Mouse (Mus musculus) yolk sac, embryonic 10.5 days (tissue): ENCODE results near the gene Ramp3.
"Not testable (repeated sequence)": the region's sequence is repeated elsewhere in the genome, so short reads cannot be mapped to it uniquely, and the experiment has no call there.

Experiments used
- DNase-seq: peaks from one replicate; pipeline ENCODE4 v3.0.0-alpha.2; 2017; ENCODE audit warnings: low spot score

Ramp3 gene

DNA sequence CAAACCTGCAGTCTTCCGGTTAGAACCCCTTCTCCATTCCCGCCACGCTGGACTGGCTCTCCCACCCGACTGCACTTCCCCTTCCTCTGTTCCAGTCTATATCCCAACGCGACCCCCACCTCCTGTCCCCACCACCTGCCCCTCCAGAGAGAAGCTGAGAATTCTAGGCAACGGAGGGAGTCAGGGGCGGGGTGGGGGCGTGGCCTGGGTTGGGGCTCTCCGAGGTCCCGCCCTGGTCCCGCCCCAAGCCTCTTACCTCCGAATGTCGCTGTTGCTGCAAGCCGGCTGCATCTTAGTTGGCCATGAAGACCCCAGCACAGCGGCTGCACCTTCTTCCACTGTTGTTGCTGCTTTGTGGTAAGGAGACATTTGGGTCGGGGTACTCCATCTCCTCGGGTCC, at the start of gene Ramp3:
TSS of gene Ramp3 (plus strand) at position 251 of the 400 bp plus-strand sequence.
- DNase-seq: peak; percentile 66

DNA sequence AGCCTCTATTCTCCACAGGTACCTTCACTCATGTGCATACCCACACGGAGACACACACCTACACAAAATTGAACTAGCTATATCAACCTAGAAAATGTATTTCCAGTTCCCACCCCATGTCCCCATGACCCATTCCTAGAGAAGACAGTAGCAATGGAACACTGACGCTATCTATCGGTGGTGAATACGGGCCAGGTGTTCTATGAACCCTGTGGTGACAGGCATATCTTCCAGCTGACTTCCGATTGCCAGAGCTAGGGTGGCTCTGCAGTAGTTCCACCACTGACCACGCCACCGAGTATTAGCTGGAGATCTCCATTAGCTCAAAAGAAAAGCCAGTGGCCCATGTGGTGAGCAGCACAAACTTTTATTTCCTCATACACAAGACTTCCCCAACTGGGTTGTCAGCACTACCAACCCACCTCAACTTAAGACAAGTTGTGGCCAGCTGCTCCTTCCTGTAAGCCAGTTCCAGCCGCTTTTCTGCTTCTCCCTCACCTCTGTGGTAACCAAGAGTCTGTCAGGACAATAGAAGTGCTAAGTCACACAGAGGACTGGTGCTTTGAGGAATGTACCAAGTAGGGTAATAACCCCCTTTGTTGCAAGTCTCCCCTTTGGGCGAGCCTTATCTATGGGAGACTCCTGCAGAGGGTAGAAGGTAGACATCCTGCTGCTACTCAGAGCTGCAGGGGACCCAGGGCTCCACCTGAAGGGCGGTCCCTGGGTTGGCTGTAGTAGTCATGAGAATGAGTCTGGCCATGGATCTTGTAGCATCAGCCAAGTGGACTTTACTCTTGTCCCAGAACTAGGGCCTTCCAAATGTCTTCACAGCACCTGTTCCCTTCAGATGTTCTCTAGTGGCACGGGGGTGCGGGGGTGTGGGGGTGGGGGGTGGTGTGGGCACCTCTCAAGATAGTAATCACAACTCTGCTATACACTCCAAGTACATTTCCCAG, 42.8 kb upstream of the Ramp3 start:
- no peak for DNase-seq

DNA sequence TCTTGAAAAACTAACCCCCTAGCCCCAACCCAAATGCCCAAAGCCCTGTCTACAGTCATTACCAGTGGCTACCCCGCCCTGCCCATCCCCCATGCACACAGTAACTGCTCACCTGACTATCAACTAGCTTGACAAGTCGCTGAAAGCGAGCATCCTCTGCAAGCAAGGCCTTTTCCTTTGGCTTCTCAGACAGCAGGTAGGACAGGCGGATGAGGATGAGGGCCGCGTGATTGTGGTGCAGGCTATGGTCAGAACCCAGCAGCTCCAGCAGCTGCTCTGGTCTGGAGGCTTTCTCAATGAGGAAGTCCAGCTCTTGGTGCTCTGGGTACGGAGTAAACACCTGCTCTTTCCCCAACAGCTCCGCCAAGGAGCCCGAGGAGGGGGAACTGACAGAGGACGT, 34.6 kb upstream of the Ramp3 start:
- no peak for DNase-seq

DNA sequence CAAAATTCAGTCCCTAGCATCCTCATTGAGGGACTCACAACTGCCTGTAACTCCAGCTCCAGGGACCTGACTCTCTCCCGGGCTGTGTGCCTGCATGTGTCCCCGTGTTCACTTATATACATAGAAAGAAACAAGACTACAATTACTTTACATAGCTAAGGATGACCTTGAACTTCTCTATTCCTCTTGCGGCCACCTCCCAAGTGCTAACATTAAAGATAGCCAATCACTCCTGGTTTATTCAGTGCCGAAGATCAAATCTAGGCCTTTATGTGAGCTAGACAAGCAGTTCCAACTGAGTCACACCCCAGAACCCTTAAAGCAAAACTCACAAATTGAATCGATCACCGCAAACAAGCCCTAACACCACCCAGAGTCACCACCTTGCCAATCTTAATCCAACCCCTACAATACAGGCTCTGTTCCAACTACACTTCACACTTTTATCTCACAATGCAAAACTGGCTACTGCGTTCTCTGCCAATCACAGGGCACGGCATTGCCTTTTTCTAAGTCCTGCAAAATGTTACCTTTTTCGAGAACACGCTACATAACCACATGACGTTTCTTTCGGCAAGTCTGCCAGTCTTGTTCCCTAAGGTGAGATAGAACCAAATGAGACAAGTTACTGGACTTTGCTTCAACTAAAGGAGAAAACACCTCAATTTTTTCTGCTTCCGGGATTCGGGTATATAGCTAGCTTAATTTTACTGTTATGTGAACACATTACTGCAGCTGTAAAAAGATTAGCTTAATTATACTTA, 33.5 kb upstream of the Ramp3 start:
- no peak for DNase-seq

DNA sequence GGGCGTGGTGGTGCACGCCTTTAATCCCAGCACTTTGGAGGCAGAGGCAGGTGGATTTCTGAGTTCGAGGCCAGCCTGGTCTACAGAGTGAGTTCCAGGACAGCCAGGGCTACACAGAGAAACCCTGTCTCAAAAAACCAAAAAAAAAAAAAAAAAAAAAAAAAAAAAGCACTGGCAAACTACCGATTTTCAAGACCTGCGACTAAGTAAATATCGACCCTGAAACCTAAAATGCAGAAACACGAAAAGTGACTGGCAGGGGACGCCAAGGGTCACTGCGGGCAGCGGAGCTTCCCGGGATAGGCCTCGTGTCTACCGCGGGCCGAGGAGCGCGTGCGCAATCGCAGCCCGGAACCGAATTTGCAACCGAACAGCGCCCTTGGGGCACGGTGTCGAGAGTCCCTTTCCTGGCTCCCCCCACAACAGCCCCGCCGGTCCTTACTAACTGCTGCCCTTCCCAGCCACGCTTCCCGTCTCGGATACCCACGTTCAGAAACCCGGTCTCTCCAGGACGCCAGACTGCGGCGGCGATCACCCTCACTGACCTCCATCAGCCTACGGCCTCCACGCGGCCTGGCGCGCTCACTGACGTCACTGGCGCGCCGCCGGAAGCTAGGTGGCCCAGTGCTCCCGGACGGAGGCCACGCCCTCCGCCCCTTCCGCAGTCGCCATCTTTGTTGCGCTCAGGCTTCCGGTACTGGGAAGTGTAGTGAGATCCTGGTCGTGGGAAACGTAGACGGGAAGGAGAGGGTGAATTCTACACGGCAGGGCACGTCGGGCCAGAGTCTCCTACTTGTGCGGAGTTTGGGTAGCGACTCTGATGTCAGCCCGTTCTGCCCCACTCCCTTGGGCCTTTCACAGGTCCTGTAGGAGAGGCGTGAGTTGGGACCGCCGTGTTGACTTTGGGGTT, 32.6 kb upstream of the Ramp3 start, which contains the start of gene Tbrg4:
TSS of gene Tbrg4 (minus strand) at position 590 of the 910 bp plus-strand sequence.
- DNase-seq: peak; percentile 93

DNA sequence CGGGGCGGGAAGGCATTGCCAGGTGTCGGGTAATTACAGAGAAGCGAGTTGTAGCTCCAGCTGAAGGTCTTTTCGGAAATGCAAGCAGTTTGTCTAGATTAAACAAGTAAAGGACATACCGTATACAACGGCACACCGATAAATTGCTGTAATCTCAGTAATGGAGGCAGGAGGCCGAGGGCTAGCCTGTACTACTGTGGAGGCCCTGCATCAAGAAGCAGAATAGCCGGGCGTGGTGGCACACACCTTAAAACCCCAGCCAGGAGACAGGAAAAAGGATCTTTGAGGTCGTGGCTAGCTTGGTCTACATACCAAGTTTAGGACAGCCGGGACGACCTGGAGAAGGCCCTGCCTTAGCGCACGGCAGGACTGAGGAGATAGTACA, 31.9 kb upstream of the Ramp3 start:
- DNase-seq: peak; percentile 26

DNA sequence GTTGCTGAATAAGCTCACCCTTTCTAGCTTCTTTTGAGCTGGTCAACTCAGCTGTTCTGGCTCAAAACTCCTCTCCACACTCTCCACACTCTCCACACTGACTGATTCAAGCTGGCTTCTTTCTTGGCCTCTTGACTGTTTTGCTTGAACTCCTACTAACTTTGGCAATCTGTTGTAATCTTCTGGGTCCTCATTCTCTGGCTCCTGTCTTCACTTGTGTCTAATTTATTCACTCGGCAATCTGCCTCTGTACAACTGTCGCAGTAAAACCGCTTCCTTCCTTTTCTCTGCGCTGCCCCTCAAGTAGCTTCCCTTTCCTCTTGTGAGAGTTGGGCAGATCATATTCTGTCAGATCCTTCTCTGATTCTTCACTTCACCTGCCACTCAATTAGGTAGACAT, 30.6 kb upstream of the Ramp3 start:
- no peak for DNase-seq

DNA sequence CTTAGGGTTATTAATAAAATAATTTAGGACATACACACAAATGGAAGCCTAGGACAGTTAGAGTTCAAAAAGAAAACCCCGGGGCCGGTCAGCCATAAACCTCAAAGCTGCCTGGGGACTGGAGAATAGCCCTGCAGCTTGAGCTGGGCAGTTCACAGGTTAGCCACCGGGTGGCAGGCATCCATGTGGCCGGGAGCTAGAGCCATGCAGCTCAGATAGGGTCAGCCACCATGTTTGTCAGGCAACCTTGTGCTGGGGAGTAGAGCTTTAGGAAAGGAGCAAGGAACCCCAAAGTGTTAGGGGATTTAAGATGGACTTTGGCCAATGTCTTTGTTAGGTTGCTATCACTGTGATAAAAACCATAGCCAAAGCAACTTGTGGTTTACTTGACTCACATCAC, 29.8 kb upstream of the Ramp3 start:
- peak; percentile 47 for DNase-seq

DNA sequence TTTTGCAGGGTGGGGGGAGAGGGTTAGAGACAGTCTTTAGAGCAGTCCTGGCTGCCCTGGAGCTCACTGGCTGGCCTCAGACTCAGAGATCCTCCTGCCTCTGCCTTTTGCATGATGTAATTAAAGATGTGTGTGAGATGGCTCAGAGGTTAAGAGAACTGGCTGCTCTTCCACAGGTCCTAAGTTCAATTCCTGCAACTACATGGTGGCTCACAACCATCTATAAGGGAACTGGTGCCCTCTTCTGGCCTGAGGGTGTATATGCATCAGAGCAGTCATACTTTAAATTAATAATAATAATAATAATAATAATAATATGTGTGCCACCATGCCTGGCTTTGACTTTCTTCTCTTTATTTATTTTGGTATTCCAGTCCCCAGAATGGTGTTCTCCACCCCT, 28.7 kb upstream of the Ramp3 start:
- DNase-seq: no peak

DNA sequence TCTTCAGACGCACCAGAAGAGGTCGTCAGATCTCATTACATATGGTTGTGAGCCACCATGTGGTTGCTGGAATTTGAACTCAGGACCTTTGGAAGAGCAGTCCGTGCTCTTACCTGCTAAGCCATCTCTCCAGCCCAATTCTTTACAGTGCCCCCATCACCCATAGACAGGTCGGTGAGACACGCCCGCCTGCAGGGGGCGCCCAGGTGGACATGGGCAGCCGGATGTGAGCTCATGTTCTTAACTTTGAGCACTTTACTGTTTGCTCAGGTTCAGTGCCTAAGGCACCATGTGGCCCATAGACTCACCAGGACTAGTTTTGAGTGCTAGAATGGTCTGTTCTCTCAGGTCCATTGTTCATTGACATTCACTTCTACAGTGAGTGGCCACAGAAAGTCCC, 22.2 kb upstream of the Ramp3 start:
- DNase-seq: no peak

DNA sequence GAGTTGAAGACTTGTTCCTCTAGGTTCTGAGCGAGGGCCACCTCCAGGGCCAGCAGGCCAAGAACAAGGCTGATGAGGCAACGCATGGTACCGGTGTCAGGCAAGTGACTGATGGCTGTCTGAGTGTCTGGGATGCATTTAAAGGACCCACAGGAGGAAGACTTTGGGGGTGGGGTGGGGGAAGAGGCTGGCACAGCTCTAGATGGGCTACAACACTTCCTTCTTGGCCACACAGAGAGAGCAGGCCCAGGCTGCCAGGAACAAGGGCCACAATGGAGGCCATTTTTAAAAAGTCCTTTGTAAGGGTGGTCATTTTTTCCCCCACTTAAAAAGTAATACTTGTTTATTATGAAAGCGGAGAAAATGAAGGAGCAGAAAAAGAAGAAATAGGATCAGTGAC, 19.8 kb upstream of the Ramp3 start, which contains the start of gene Wap:
TSS of gene Wap (minus strand) at position 101 of the 400 bp plus-strand sequence.
- no peak for DNase-seq

DNA sequence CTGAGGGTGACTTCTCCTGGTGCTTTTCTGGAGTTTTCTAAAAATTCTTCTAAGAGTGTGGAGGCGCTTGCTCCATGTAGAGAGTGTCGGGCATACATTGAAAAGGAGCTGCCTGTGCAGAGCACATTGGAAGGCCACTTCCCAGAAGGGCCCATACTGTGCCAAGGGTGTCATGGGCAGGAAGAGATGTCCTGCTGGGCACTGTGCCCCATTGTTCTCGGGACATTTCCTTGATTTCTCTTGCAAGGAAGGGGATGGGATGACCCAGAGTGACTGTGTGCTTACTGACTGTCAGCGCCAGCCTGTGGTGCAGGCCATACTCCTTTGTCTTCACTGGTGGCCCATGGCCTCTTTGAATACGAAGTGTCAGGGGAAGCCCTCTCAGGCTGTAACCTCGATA, 19.2 kb upstream of the Ramp3 start:
- no peak for DNase-seq

DNA sequence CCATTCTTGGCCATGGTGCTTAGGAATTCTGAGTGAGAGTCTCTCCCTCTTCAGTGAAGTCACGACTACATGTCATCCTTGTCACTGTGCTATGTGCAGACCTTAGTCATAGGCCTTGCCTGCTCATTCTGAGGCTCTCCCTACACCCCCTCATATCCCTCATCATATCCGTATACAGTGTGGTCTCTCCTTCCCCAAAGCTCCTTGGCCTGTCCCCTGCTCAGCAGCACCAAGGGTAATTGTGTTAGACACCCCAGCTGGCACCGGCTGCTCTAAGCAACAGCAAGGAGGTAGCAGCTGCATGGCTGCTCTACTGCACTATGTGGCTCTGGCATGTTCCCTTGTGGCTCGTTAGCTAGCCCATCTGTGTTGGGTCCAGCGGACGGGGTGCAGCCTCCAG, 13.8 kb upstream of the Ramp3 start:
- DNase-seq: no peak

DNA sequence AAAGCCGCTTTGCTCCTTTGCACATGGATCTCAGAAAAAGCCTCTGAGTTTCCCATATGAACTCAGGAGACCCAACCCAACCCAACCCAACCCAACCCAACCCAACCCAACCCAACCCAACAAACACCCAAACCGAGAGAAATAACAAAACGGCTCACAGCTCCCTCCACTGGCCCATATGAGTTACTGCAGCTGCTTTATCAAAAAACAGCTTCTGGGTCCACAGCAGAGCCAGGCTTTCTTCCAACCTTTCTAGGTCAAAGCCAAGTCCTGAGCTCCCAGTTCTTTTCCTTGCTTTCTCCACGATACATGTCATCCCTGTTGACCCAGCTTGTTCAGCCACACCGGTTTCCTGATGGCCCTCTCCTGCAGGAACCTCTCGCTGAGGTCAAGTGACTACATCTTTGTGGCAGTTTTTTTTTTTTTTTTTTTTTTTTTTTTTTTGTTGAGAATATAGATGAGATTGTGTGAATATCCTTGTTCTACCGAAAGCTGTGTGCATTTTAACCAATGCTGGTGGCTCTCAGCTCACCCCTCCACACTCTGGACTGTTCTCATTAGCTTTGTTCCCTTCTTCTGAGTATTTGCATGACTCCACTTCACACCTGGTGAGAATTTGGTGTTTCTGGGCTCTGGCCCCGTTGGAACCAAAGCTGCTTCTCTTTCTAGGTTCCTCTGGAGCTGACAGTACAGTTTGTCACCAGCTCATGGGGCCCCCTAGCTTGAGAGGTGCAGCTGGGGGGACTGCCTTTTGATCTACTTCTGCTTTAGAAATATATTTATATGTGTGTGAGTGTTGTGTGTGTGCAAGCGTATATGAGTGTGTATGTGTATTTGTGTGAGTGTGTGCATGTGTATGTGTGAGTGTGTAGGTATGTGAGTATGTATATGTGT, 10.2 kb upstream of the Ramp3 start:
- no peak for DNase-seq

DNA sequence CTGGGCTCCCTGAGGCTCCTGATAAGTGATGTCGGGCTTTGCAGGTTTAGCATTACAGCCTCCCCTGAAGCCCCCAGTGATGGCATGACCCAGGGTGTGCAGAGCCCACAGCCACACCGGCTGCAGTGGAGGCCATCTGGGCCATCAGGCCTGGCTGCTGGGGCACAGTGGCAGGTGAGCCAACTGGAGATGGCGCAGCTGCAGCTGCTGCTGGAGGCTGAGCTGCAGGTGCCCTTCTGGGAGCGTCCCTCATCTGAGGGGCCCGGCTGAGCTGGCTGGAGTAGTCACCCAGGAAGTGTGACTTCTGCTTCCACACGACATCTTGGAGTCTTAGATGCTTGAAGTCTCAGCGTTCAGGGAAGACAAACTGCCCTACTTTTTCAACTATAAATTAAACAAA, 7.8 kb upstream of the Ramp3 start:
- no peak for DNase-seq

DNA sequence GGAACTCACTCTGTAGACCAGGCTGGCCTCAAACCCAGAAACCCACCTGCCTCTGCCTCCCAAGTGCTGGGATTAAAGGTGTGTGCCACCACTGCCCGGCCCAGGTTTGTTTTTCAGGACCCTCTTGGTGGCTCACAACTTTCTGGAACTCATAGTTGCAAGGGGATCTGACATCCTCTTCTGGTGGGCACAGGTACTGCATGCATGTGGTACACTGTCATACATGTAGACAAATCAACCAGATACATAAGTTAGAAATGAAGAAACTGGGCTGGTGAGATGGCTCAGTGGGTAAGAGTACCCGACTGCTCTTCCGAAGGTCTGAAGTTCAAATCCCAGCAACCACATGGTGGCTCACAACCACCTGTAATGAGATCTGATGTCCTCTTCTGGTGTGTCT, 5.3 kb upstream of the Ramp3 start:
- DNase-seq: not testable (repeated sequence)

DNA sequence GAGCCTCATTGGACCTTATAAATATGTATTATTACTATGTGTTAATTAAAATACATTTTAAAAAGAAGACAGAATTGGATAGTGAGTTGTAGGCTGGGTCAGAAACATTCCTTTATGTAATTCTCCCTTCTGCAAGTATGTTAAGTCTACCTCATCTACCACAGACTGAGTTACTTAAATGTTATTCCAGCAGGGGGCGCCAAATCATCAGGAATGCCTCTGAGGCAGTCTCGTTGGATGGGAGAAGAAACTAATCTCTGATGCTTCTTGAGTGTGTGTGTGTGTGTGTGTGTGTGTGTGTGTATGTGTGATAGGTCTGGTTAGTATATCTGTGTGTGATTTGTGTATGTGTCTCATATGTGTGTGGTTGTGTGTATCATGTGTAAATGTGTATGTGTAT, 3.4 kb upstream of the Ramp3 start:
- peak; percentile 53 for DNase-seq

DNA sequence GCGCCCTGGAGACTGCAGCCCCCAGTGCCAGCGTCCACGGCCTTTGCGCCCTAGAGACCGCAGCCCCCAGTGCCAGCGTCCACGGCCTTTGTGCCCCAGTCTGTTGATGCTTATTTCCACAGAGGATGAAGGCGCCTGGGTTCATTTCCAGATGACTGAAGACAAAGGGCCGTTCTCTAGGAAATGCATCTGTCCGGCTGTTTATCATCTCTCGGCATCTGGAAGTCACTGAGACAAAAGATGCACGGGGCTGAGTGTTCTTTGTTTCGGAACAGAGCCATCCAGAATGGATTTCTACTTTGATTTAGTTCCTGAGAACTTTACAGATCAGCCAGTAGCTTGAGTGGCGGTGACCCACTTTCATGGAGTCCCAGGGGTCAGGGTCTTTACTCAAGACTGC, 2.9 kb downstream of the Ramp3 start:
- no peak for DNase-seq

DNA sequence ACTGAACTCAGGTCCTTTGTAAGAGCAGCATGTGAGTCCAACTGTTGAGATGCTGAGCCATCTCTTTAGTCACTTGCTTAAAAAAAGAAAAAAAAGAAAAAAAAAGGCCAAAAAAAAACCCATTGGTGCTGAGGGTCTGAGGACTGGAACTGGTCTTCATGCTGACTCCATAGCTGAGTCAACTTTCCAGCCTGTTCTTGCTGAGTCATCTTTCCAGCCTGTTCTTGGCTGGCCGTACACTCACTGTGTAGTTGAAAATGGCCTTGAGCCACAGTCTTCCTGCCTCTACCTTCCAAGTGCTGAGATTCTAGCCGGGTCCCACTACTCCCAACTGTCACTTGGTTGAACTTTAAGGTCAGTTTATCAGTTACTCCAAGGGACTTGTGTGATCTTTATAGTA, 8.3 kb downstream of the Ramp3 start:
- no peak for DNase-seq

DNA sequence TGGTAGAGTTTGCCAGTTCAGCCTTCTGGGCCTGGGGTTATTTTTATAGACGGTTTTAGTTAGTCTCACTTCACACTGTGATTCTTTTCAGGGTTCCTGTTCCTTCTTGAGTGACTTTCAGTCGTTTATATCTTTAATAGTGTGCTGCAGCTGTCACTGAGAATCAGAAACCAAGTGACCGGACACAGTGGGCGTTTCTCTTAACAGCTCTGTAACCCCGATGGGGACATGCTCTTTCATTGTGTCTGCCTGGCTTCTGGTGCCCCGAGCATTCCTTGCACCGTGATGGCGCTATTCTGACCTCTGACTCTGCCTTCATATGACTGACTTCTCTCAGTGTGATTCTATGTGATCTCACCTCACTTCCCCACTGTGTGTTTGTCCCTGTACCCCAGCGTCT, 10.7 kb downstream of the Ramp3 start:
- DNase-seq: no peak

DNA sequence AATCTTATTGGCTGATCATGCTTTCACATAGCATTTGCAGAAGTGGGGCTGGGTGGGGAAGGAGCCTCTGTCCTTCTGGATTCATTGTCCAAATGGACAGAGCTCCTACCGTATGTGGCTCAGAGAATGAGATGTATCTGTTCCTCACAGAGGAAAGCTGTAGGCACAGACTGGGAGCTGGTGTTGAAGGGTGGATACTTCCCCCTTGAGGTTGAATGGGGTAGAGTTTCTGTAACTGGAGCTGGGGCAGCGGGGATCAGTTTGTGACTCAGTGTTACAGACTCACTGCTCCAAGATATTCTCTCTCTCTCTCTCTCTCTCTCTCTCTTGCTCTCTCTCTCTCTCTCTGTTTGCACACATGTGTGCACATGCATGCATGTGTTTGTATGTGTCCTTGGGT, 11.7 kb downstream of the Ramp3 start:
- no peak for DNase-seq
